13 mouse cellular contexts compared by ENCODE assay signal in genomic region chr17:13399961-13400360, GRCm38 (mm10). TPM values are rescaled to one million over a fixed set of nuclear protein-coding genes. Genes with fewer than 3 reads are reported as not detected.
"Had no signal": no experiment of that assay in that cellular context is flagged by ENCODE, and none has a peak within 500 bp of the region (broad histone marks: within the 10 kb centered on the region; RNA-seq: fewer than 3 reads in every experiment).

No protein-coding gene starts in this region.

RNA-seq across cellular contexts. Expression of gene Tcp10c, which starts 45.6 kb away (rescaled TPM):
- total RNA-seq: common myeloid progenitor, adult 5-6 weeks; forebrain, postnatal 0 days; gastrocnemius, adult 18-20 months; gastrocnemius, adult 2 months; gastrocnemius, adult 8-10 months; gastrocnemius, postnatal 10 days; gastrocnemius, postnatal 14 days; gastrocnemius, postnatal 25 days; gastrocnemius, postnatal 36 days; gastrocnemius, postnatal 4 days; granulocyte monocyte progenitor cell, adult 5-6 weeks; heart, adult 18-20 months; heart, adult 2 months had no signal
